Mouse (Mus musculus) intestine, embryonic 14.5 days (tissue): ENCODE measurements around the gene Olfml1. TPM values are rescaled to one million over a fixed set of nuclear protein-coding genes. Genes with fewer than 3 reads are reported as not detected.

Experiments
- ATAC-seq: fragments of 200-750 bp; cut with Nextera tagmentation; replicated peaks from 2 replicates; pipeline ENCODE4 v1.8.0; 2017; ENCODE audit warnings: low read depth, moderate number of reproducible peaks, moderate TSS enrichment, moderate library complexity; ENCODE audit not compliant: low FRiP score, low TSS enrichment
- DNase-seq: peaks from one replicate; pipeline ENCODE4 v3.0.0-alpha.2; 2018; ENCODE audit warnings: low spot score
- H3K27ac ChIP-seq: fragments of 300-500 bp; sonication (generic); 2 replicates; pipeline ENCODE4 v1.5.1; 2014; ENCODE audit warnings: low read depth, mild to moderate bottlenecking, control low read depth
- H3K27me3 ChIP-seq: fragments of 300-500 bp; sonication (generic); replicated peaks from 2 replicates; pipeline ENCODE4 v1.6.1; 2014; ENCODE audit warnings: low read length, control low read depth; ENCODE audit not compliant: control insufficient read depth, insufficient read depth
- H3K36me3 ChIP-seq: fragments of 300-500 bp; sonication (generic); 2 replicates; pipeline ENCODE4 v1.6.1; 2014; ENCODE audit warnings: low read length, control low read depth; ENCODE audit not compliant: control insufficient read depth, insufficient read depth
- H3K4me1 ChIP-seq: fragments of 300-500 bp; sonication (generic); replicated peaks from 2 replicates; pipeline ENCODE4 v1.6.1; 2014; ENCODE audit warnings: low read length, control low read depth, mixed read lengths; ENCODE audit not compliant: control insufficient read depth, insufficient read depth
- H3K4me2 ChIP-seq: fragments of 300-500 bp; sonication (generic); 2 replicates; pipeline ENCODE4 v1.6.1; 2014; ENCODE audit warnings: low read length
- H3K4me3 ChIP-seq: fragments of 300-500 bp; sonication (generic); 2 replicates; pipeline ENCODE4 v1.5.1; 2014; ENCODE audit warnings: low read depth, low read length, control low read depth, mixed read lengths
- H3K9ac ChIP-seq: fragments of 300-500 bp; sonication (generic); 2 replicates; pipeline ENCODE4 v1.6.1; 2014; ENCODE audit warnings: mild to moderate bottlenecking, low read length
- H3K9me3 ChIP-seq: fragments of 300-500 bp; sonication (generic); 2 replicates; pipeline ENCODE4 v1.6.1; 2016; ENCODE audit warnings: low read length, control low read depth; ENCODE audit not compliant: control insufficient read depth
- WGBS: fragments of 180-500 bp; shearing (Covaris S2); extraction: QIAGEN DNeasy Blood & Tissue Kit; methylation state at CpG from one replicate; pipeline ENCODE4 v1.1.7; 2014; 5-methylcytosine and 5-hydroxymethylcytosine counted together
- polyA plus RNA-seq: library from polyadenylated mRNA; unstranded; fragments of >200 nt; fragmentation: Nextera tagmentation; extraction: Ambion mirVana; gene quantifications from 2 replicates; pipeline ENCODE4 v1.2.1, GENCODE M21; 2014

The Olfml1 gene
- polyA plus RNA-seq, 1 experiment from 2014 or later: 18.6 TPM

DNA sequence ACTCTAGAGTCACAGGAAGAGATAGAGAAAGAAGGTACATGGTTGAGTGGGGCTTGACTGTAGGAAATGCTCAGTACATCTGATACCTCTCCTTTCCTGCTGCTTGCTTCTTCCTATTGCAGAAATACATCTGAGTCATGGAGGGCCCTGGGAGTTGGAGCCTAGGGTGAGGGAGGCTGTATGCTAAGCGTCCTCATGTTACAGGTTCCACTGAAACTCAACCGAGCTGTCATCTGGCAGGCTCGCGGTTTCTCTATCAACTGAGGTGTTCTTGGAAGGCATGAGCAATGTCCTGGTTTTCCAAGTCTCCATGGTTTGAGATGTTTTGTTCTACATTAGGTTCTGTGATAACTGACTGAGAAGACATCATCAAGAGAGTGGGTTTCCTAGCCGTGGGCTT is 70.8 kb downstream of the Olfml1 start:
- H3K27me3 ChIP-seq: no peaks in the 10 kb centered on the region
- H3K36me3 ChIP-seq: no peaks in the 10 kb centered on the region
- ATAC-seq: no peak
- no peaks in the 10 kb centered on the region for H3K9me3 ChIP-seq
- H3K4me2 ChIP-seq: no peak overlapping the region
- no peaks in the 10 kb centered on the region for H3K4me1 ChIP-seq
- no peak overlapping the region for H3K27ac ChIP-seq
- 87% methylated on average over 5 of the region's 5 CpGs for WGBS
- no peak overlapping the region for H3K9ac ChIP-seq
- DNase-seq: no peak
- H3K4me3 ChIP-seq: no peak overlapping the region

Other genes starting within 250 kb of the Olfml1 start
- gene Syt9, start 196.7 kb upstream of the Olfml1 start, polyA plus RNA-seq: 6.1 and 6.9 TPM in 2 replicates
- 11.2 and 12.8 TPM in 2 replicates for gene Ppfibp2, start 27.8 kb downstream of the Olfml1 start, polyA plus RNA-seq
- not detected in 2 replicates for gene 5330417H12Rik, start 57.7 kb downstream of the Olfml1 start, polyA plus RNA-seq
- 0.31 and 0.40 TPM in 2 replicates for gene Cyb5r2, start 190.6 kb downstream of the Olfml1 start, polyA plus RNA-seq
- gene Ovch2, start 233.8 kb downstream of the Olfml1 start, polyA plus RNA-seq: not detected in 2 replicates
- gene Olfr467, start 244.8 kb downstream of the Olfml1 start, polyA plus RNA-seq: not detected in 2 replicates